Mouse (Mus musculus): ENCODE measurements around the gene Vav2.
A peak's percentile ranks its signal among the peaks of the same experiment; 100 is the strongest.

The Vav2 gene

DNA sequence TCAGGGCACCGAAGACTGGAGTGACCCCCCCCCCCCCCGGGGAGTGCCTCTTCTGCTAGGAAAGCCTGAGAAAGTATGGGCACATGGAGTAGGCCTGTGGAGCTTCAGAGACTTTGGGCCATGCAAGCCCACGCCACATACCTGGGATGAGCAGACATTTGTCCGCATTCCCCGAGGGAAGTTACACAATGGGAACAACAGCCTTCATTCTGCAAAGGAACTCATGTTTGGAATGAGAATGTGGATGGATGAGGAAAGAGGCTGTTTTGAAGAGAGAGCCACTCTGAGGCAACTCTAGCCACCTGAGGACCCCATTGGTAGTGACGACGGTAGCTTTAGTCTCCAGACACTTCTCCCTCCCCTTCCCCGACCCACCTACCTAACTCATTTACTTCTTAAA lies 106.0 kb downstream of the Vav2 start:
- DNase-seq (ENCODE audit: low read depth, low spot score) = peak; percentile 51

DNA sequence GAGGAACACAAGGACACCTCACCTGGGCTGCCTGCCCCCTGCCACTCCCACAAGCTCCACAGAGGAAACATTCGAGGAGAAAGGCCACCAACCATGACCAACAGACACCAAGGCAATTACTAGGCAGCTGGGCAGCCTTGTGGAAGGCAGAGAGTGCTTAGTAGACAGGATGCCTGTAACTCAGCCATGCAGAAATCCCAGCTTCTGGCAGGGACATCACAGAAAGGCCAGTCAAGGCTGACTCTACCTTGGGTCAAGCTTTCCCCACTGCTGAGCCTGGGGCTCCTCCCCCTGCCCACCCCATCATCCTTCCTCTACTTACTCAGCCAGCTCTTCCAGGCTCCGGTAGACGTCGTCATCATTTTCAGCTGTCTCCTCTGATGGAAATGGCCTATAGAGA lies 108.2 kb downstream of the Vav2 start:
- DNase-seq (ENCODE audit: low read depth, low spot score) = no peak

DNA sequence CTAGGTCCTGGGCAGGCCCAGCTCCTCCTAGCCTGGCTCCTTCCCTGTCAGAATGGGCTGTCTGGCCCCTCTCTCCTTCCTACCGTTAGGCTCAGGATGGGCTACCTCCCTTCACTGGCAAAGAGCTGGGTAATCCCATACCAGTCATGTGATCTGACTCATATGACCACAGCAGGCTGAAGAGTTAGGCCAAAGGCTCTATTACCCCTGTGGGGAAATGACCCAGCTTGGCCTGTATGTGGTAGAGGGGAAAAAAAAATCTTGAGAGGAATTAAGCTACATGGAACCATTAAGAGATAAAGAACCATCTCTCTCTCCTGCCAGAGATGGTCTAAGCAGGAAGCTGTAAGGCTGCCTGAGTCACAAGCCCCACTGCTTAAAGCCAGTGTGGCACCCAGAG lies 108.6 kb downstream of the Vav2 start:
- no peak for DNase-seq (ENCODE audit: low read depth, low spot score)

- no peak for DNase-seq (ENCODE audit: low read depth, low spot score)
Measured at GRCm38 (mm10) chr2:27316167-27316566, 110.7 kb downstream of the Vav2 start.

- no peak for DNase-seq (ENCODE audit: low read depth, low spot score)
Measured at GRCm38 (mm10) chr2:27314269-27314668, 112.6 kb downstream of the Vav2 start.

GRCm38 (mm10) chr2:27312500-27312899 lies 114.3 kb downstream of the Vav2 start:
- no peak for DNase-seq (ENCODE audit: low read depth, low spot score)

DNA sequence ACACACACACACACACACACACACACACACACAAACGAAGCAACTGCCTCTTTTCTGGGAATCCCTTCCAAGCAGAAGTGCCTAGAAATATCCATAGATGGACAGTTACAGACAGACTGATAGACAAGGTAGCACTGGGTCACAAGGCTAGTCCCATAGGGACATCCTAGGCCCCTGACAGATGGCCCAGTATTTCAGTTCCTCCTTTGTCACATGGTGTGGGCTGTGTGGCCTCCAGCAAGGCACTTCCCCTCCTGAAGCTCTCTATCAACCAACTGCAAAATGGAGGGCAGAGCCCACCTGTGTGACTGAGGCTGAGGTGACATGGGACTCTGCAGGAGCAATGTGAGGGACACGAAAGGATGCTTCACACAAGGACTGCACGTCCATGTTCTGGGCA lies 115.2 kb downstream of the Vav2 start:
- no peak for DNase-seq (ENCODE audit: low read depth, low spot score)

DNA sequence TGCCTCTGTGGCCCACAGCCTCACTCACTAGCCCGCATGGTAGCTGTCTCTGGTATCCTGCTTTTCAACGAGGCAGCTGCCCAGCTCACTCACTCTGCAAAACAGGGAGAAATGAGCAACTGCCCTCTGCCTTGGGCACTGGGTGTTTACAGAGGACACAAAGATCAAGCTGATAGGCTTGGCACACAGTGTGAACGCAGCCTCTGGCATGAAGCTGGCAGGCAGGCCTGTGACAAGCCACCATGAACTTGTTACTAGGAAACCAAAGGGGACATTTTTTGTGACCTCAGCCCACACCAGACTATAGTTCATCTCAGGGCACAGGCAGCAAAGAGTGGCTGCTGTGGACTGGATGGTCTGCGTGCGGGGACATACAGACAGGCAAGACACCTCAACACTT lies 115.9 kb downstream of the Vav2 start:
- no peak for DNase-seq (ENCODE audit: low read depth, low spot score)

GRCm38 (mm10) chr2:27310221-27310620 lies 116.6 kb downstream of the Vav2 start:
- DNase-seq (ENCODE audit: low read depth, low spot score) = no peak

DNA sequence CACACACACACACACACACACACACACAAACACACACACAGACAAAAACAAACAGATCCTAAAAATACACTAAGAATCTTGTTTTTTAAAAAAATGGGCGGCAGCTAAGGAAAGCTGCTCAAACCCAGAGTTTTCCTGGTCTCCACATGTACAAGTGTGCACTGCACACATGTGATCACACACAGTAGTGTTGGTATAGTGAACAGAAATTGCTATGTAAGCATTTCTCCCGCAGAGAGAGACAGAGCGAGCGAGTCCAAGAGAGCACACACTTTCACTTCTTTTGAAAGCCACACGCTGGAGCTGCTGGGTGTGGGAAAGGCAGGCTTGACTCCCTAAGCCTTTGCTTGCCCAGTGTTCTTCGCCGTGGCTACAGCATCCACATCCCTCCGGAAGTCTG lies 120.2 kb downstream of the Vav2 start:
- DNase-seq (ENCODE audit: low read depth, low spot score) = no peak

DNA sequence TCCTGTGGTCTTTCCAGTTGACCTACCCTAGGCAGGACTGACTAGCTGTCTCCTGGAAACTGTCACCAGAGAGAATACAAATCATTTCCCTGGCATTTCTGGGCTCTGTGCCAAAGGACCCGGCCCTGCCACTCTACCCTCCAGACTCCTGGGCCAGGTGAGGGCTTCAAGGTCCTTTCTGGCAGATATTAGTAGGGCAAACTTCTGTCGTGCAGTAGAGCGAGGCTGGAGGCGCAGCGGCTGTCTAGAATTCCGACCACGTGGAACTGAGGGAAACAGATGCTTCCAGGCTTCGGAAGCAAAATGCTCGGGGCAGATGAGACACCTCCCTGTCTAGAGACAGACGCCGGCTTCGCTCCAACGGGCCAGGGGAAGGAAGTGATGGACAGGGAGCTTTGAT lies 122.1 kb downstream of the Vav2 start:
- no peak for DNase-seq (ENCODE audit: low read depth, low spot score)

DNA sequence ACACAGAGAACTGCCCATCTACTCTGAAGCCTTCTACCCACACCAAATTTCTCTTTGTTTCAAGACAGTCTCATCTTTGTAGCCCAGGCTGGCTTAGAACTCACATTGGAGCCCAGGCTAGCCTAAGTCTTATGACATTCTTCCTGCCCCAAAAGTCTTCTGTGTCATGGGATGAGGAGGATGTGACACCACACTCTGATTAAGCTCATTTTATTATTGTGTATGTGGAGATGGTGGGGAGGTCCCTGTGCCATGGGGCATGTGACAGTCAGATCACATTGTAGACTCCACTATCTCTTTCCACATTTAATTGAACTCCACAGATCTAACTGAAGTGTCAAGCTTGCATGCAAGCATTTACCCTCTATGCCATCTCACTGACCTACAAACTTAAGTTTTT lies 122.8 kb downstream of the Vav2 start:
- DNase-seq (ENCODE audit: low read depth, low spot score) = no peak

DNA sequence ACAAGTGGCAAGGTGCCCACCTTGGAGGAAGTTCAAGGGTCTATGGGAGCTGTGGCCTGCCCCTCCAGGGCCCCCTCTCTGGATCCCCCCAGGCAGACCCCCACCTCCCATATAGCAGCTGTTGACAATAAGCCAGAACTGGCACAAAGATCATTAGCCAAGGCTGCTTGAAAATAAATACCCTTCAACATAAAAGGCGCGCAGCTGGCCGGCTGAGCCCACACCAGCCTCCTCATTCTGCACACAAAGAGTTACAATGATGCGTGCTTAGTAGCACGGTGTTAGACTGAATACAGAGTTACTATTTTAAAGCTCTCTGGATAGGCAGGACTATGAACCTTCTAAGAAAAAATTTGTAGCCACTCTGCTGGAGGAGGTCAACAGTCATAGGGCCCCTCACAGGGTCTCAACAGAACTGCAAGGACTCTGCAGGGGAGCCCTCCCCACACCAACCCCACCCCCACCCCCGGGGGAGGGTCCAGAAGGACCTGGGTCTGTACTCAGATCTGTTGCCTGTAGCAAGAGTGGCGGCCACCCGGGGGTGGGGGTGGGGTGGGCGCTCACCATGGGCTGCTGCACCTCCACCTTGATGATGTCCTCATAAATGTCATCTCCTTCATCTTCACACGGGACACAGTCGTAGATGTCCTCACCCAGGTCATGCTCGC lies 125.3 kb downstream of the Vav2 start:
- DNase-seq (ENCODE audit: low read depth, low spot score) = no peak

- peak; percentile 33 for DNase-seq (ENCODE audit: low read depth, low spot score)
Measured at GRCm38 (mm10) chr2:27300725-27301443, 125.9 kb downstream of the Vav2 start.

GRCm38 (mm10) chr2:27296656-27297406 lies 130.0 kb downstream of the Vav2 start:
- DNase-seq (ENCODE audit: low read depth, low spot score) = peak; percentile 25

- no peak for DNase-seq (ENCODE audit: low read depth, low spot score)
Measured at GRCm38 (mm10) chr2:27294777-27295176, 132.1 kb downstream of the Vav2 start.

GRCm38 (mm10) chr2:27289019-27289418 lies 137.8 kb downstream of the Vav2 start:
- DNase-seq (ENCODE audit: low read depth, low spot score) = peak; percentile 95

DNA sequence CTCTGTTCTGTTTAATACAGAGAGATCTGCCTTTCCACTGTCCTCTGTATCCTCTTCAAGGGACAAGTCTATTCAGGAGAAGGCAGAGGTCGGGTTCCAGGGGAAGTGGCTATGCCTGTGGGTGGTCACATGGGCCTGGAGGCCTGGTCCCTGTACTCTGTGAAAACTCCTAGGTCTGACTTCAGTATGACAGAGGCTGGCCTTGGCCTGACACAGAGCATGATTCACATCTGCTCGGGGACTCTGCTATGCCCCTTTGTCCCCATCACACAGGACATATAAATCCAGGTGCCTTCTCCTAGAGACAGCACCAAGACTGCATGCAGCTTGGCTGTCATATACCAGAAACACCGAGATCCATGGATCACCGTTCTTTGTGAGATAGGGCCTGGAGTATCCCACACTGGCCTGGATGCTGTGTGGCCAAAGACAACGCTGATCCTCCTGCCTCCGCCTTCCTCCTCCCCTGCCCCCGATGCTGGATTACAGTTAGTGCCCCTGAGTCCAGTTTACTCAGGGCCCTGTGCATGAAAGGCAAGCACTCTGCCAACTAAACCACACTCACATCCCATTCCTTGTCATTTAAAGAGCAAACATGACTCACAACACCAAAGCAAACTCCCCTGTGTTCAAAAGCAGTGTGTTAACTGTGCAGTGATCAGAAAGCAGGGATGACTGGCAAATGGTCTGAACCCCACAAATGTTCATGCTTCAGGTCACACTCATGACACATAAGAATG lies 139.7 kb downstream of the Vav2 start:
- DNase-seq (ENCODE audit: low read depth, low spot score) = no peak

DNA sequence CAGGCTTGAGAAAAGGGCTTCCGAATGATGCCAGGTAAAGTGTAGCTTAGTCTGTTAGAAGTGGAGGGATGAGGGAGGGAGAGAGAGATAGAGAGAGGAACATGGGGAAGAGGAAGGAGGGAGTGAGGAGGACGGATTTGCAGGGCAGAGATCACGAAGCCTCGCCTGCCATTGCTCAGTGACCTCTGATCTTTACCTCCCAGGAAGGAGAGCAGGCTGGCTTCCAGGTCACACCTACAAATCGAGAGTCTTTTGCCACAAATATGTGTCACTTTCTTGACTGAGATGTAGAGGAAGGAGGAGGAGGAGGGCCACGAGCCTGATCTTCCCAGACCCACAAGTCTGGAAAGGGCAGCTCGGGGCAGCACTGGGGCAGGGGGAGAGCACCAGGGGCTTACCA lies 142.4 kb downstream of the Vav2 start:
- no peak for DNase-seq (ENCODE audit: low read depth, low spot score)

DNA sequence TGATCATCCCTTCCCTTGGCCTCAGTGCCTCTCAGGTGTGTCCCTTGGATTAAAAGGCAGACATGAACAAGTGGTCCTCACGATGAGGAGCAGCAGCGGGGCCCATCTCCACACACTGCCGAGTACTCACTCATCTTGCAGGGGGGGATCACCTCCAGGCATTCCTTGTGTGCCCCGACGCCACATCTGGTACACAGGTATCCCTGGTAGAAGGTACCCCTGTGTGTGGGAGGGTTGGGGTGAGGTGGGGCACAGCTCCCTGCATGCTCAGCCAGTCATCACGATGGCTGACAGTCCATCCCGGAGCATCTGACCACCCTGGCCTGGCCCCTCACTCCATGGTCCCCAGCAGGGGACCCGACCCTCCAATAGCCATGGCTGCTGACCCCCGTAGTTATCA lies 145.1 kb downstream of the Vav2 start:
- no peak for DNase-seq (ENCODE audit: low read depth, low spot score)

DNA sequence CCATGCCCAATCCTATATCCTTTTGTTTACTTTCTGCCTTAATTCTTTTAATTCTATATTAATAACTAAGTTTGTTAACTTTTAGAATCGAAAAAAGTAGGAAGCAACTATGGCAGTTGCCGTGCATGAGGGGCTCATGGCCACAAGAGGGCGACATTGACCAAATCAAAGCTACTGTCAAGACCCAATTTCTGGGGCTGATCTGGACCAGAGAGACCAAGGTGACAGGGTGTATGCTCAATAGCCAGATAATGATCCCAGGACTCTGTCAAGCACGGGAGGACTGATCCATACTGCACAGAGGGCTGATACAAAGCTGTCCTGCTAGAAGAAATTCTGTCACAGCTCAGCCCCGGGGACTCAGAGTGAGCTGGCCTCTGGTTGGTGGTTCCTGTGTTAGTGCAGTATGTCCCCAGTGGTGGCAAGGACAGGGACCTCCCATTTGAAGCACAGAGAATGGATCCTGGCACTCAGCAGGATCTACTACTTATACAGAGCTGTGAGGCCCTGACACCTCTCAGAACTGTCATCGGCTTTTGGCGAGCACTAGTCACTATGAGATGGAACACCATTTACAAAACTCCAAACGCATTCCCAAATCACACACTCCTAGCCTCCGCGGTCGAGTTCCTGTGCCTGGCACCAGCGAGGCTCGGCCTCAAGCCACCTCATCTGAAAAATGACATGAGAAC lies 145.8 kb downstream of the Vav2 start:
- peak; percentile 77 for DNase-seq (ENCODE audit: low read depth, low spot score)

All from ZHBTc4 (cell line).